Mouse (Mus musculus) lung, postnatal 0 days (tissue): ENCODE data around the gene Malsu1.

Source experiments
- CTCF ChIP-seq: IDR thresholded peaks from 2 replicates; pipeline ENCODE4 v1.5.1; 2016; ENCODE audit warnings: antibody characterized with exemption, mild to moderate bottlenecking
- EP300 ChIP-seq: IDR thresholded peaks from 2 replicates; pipeline ENCODE4 v1.6.1; 2016; ENCODE audit warnings: antibody characterized with exemption, mild to moderate bottlenecking, control low read depth

DNA sequence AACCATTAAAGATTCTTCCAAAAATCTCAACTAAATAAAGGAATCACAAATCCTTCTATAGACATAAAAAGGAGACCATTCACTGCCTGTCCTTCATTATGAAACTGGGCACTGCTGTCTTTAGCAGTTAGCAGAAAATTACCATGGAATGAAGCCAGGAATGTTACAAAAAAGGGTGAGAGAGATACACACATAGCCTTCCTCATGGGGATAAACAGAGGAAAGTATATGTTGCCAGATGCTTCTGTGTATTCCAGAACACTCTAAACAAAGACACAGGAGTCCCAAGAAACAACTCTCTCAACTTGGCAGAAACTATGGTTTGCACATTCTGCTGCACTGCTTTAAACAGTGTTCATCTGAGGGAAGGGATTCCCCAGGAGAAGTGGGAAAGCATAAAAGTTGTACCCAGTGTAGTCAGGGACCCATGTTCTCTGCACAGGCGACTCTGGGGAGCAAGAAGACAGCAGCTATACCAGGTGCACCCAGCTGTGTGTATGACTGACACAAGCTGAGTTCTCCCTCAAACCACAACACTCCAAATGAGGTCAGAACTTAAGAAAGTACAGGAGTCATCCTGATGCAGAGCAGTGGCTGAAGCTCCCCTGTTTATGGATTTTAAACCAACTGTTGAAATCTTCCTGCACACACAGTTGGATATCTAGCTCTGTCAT is 46.0 kb downstream of the Malsu1 start:
- TF ChIP-seq EP300 (peak; percentile 43; the same call in 1 of the 2 replicates), CTCF (no peak)
